Mouse (Mus musculus) heart, embryonic 10.5 days (tissue): Measurements from ENCODE around the gene Acsbg2. TPM values are rescaled to one million over a fixed set of nuclear protein-coding genes. Genes with fewer than 3 reads are reported as not detected.
A peak's percentile ranks its signal among the peaks of the same experiment; 100 is the strongest.

Experiments
- DNase-seq: peaks from one replicate; pipeline ENCODE4 v3.0.0-alpha.2; 2017; ENCODE audit warnings: low spot score
- H3K27ac ChIP-seq: fragments of 300-500 bp; sonication (generic); 2 replicates; pipeline ENCODE4 v1.5.1; 2016; ENCODE audit warnings: mild to moderate bottlenecking
- H3K27me3 ChIP-seq: fragments of 300-500 bp; sonication (generic); 2 replicates; pipeline ENCODE4 v1.6.1; 2016; ENCODE audit warnings: mild to moderate bottlenecking; ENCODE audit not compliant: poor library complexity, insufficient read depth, severe bottlenecking
- H3K36me3 ChIP-seq: fragments of 300-500 bp; sonication (generic); 2 replicates; pipeline ENCODE4 v1.6.1; 2016; ENCODE audit warnings: mild to moderate bottlenecking, moderate library complexity
- H3K4me1 ChIP-seq: fragments of 300-500 bp; sonication (generic); 2 replicates; pipeline ENCODE4 v1.6.1; 2016; ENCODE audit warnings: mild to moderate bottlenecking
- H3K4me3 ChIP-seq: fragments of 300-500 bp; sonication (generic); 2 replicates; pipeline ENCODE4 v1.5.1; 2016; ENCODE audit warnings: mild to moderate bottlenecking, moderate library complexity
- H3K9me3 ChIP-seq: fragments of 300-500 bp; sonication (generic); 2 replicates; pipeline ENCODE4 v1.6.1; 2016; ENCODE audit warnings: mild to moderate bottlenecking, moderate library complexity
- WGBS: fragments of 180-500 bp; shearing (Covaris S2); methylation state at CpG from one replicate; pipeline ENCODE4 v1.1.7; 2016; 5-methylcytosine and 5-hydroxymethylcytosine counted together
- polyA plus RNA-seq: library from polyadenylated mRNA; unstranded; fragments of >200 nt; fragmentation: Nextera tagmentation; extraction: Ambion mirVana; gene quantifications from 2 replicates; pipeline ENCODE4 v1.2.1, GENCODE M21; 2016

Acsbg2 gene
- polyA plus RNA-seq, 1 experiment from 2014 or later, result not detected

GRCm38 (mm10) chr17:56831111-56831816, 43.0 kb downstream of the Acsbg2 start:
- Histone ChIP-seq H3K4me1 (peaks cover 18% of the 10 kb centered on the region), H3K4me3 (peak overlapping the region; percentile 73), H3K36me3 (no peaks in the 10 kb centered on the region), H3K9me3 (no peaks in the 10 kb centered on the region), H3K27me3 (peaks cover 51% of the 10 kb centered on the region), H3K27ac (peak overlapping the region; percentile 87)
- under 1% methylated on average over 42 of the region's 42 CpGs for WGBS
- DNase-seq, result peak; percentile 99

DNA sequence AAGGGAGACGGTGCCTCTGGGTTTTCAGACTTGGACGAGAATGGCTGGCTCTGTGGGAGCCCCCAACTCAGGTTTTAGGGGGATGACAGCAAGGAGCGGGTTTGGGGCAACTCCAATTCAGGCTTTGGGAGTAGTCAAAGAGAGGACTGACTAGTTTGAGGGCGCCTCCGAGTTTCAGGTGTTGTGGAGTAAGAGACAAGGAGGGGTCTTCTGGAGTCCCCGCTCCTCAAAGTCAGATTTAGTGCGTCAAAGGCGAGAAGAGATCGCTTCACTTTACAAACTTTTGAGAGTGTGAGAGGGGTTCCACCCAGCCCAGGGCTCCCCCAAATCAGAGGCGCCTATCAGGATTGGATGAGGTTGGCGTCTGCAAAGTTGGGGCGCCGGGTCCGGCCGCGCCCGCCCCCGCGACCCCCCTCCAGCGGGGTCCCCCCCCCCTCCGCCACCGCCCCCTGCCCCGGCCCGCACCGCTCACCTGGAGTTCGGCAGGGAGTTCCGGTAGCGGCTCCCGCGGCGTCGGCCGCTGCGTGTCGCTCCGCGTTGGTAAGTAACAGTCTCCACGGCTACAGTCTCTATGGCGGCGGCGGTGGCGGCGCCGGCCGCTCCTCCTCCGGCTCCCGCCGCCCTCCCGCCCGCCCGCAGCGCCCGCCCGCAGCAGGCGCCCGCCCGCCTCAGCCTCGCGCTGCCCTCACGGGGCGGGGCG, 43.7 kb downstream of the Acsbg2 start, which contains the start of gene Rfx2:
Gene Rfx2 (minus strand): TSS at position 603 of the 700 bp plus-strand sequence.
- under 1% methylated on average over 60 of the region's 62 CpGs for WGBS
- Histone ChIP-seq H3K27me3 (peaks cover 45% of the 10 kb centered on the region), H3K27ac (peak within 1 kb of the TSS; percentile 87), H3K9me3 (no peaks in the 10 kb centered on the region), H3K4me1 (peaks cover 18% of the 10 kb centered on the region), H3K4me3 (peak within 1 kb of the TSS; percentile 73), H3K36me3 (no peaks in the 10 kb centered on the region)
- DNase-seq, result no peak

GRCm38 (mm10) chr17:56829795-56830194, 44.5 kb downstream of the Acsbg2 start:
- Histone ChIP-seq H3K4me1 (peaks cover 18% of the 10 kb centered on the region), H3K27ac (no peak overlapping the region), H3K9me3 (no peaks in the 10 kb centered on the region), H3K4me3 (peak overlapping the region; percentile 73), H3K36me3 (no peaks in the 10 kb centered on the region), H3K27me3 (peaks cover 45% of the 10 kb centered on the region)
- DNase-seq, result no peak
- 1% methylated on average over 27 of the region's 27 CpGs for WGBS

- H3K27me3 ChIP-seq, result peaks cover 50% of the 10 kb centered on the region
- 31% methylated on average over 11 of the region's 11 CpGs for WGBS
- no peaks in the 10 kb centered on the region for H3K9me3 ChIP-seq
- no peak for DNase-seq
- peak overlapping the region; percentile 73; the same call in 1 of the 2 replicates for H3K4me3 ChIP-seq
- H3K27ac ChIP-seq, result no peak overlapping the region
- peaks cover 18% of the 10 kb centered on the region for H3K4me1 ChIP-seq
- no peaks in the 10 kb centered on the region for H3K36me3 ChIP-seq
Observed at GRCm38 (mm10) chr17:56829171-56829570, 45.1 kb downstream of the Acsbg2 start.

GRCm38 (mm10) chr17:56826718-56827117, 47.5 kb downstream of the Acsbg2 start:
- H3K4me1 ChIP-seq, result peaks cover 18% of the 10 kb centered on the region
- peaks cover 37% of the 10 kb centered on the region for H3K27me3 ChIP-seq
- DNase-seq, result no peak
- no peaks in the 10 kb centered on the region for H3K36me3 ChIP-seq
- WGBS, result 58% methylated on average over 2 of the region's 2 CpGs
- H3K27ac ChIP-seq, result no peak overlapping the region
- no peak overlapping the region for H3K4me3 ChIP-seq
- no peaks in the 10 kb centered on the region for H3K9me3 ChIP-seq

GRCm38 (mm10) chr17:56823352-56823751, 50.9 kb downstream of the Acsbg2 start:
- Histone ChIP-seq H3K36me3 (no peaks in the 10 kb centered on the region), H3K27ac (no peak overlapping the region), H3K4me1 (peaks cover 11% of the 10 kb centered on the region), H3K9me3 (no peaks in the 10 kb centered on the region), H3K4me3 (no peak overlapping the region), H3K27me3 (peaks cover 14% of the 10 kb centered on the region)
- DNase-seq, result no peak
- 63% methylated on average over 2 of the region's 2 CpGs for WGBS

GRCm38 (mm10) chr17:56822380-56822779, 51.9 kb downstream of the Acsbg2 start:
- WGBS, result 71% methylated on average over 2 of the region's 2 CpGs
- Histone ChIP-seq H3K27me3 (0 out of 2 replicates have a peak, but pooled peaks cover 5% of the 10 kb centered on the region), H3K36me3 (no peaks in the 10 kb centered on the region), H3K9me3 (no peaks in the 10 kb centered on the region), H3K4me3 (no peak overlapping the region), H3K27ac (no peak overlapping the region), H3K4me1 (peaks cover 14% of the 10 kb centered on the region)
- DNase-seq, result no peak

DNA sequence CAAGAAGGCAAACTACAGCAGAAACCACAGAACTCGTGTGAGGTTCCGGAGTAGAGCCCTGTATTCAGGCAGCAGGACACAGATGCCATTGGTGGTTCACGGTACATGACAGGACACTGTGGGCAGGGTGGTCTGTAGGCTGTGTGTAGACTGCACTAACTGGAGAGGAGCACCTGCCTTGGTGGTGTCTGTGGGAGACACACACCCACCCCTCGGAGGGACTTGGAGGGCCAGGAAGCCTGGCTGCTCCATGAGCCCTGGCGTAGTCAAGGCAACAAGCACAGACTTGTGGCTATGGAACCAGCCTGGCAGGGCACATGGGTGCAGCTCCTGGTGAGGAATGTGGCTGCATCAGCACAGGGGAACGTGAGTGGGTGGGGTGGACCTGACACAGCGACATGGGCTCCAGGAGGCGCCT, 54.5 kb downstream of the Acsbg2 start:
- no peaks in the 10 kb centered on the region for H3K9me3 ChIP-seq
- 0 out of 2 replicates have a peak, but pooled peaks cover 4% of the 10 kb centered on the region for H3K27me3 ChIP-seq
- WGBS, result 80% methylated on average over 8 of the region's 8 CpGs
- H3K36me3 ChIP-seq, result no peaks in the 10 kb centered on the region
- peak; percentile 75 for DNase-seq
- no peak overlapping the region for H3K4me3 ChIP-seq
- peaks cover 18% of the 10 kb centered on the region for H3K4me1 ChIP-seq
- H3K27ac ChIP-seq, result peak overlapping the region; percentile 37; the same call in 1 of the 2 replicates

DNA sequence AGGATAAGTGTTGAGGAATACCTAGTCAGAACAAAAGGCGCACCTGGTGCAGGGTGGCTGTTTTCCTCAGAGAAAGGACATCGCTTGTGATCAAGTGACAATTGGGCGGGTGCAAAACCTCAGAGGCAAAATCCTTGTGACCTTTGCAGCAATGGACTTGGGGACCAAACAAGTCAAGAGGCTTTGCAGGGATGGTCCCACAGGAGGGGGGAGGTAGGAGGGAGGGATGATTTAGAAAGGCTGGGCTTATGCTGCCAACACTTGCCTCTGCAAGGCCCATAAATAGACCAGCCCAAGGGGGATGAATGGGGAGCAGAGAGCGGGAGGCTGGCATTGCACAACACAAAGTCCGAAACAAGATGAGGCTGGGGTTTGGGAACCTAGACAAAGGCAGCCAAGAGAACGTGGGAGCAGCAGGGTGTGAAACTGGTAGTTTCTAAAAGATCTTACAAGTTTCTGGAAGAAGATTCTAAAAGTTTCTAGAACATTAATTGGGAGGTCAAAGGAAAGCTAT, 55.2 kb downstream of the Acsbg2 start:
- Histone ChIP-seq H3K27ac (no peak overlapping the region; the same call in 1 of the 2 replicates), H3K4me3 (no peak overlapping the region), H3K9me3 (no peaks in the 10 kb centered on the region), H3K4me1 (peaks cover 22% of the 10 kb centered on the region), H3K27me3 (no peaks in the 10 kb centered on the region), H3K36me3 (no peaks in the 10 kb centered on the region)
- DNase-seq, result no peak
- 66% methylated on average over 6 of the region's 6 CpGs for WGBS

GRCm38 (mm10) chr17:56818067-56818636, 56.1 kb downstream of the Acsbg2 start:
- DNase-seq, result no peak
- no peak overlapping the region for H3K4me3 ChIP-seq
- H3K36me3 ChIP-seq, result no peaks in the 10 kb centered on the region
- H3K4me1 ChIP-seq, result peaks cover 32% of the 10 kb centered on the region
- H3K27ac ChIP-seq, result no peak overlapping the region
- 36% methylated on average over 11 of the region's 11 CpGs for WGBS
- H3K9me3 ChIP-seq, result no peaks in the 10 kb centered on the region
- H3K27me3 ChIP-seq, result no peaks in the 10 kb centered on the region

- Histone ChIP-seq H3K36me3 (no peaks in the 10 kb centered on the region), H3K27me3 (0 out of 2 replicates have a peak, but pooled peaks cover 10% of the 10 kb centered on the region), H3K27ac (peak overlapping the region; percentile 71), H3K4me3 (no peak overlapping the region), H3K9me3 (no peaks in the 10 kb centered on the region), H3K4me1 (peaks cover 57% of the 10 kb centered on the region)
- whole genome bisulfite sequencing, result 85% methylated on average over 3 of the region's 3 CpGs
- no peak for DNase-seq
Observed at GRCm38 (mm10) chr17:56815057-56815345, 59.2 kb downstream of the Acsbg2 start.

DNA sequence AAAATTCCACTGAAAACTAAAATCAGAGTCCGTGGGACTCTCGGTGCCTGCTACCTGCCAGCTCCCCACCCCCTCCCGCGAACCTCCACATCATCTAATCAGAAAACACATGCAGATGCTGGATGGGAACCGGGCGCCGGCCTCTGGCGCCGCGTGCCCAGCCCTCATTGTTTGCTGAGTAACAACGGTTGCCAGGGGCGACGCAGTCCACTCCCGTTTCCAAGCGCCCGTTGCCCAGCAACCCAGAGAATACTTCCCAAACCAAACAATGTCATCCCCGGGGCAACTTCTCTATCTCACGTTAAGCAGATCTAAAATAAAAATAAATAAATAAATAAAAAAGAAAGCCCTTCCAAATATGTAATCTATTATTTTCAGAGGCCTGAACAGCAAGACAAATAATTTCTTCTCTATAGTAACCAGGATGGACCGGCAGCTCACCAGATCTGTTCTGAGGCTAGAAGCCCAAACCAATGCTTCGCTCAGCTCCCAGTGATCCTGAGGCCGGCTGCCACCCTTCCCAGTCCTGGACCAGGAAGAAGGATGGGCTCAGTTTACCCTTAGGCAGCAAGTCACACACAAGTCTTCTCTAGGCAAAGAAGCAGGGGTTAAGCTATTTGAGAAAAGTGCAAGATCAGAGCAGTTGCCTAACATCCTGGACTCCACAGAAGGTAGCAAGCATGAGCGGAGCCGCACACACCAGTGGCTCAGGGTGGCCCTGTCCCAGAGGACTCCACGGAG, 59.8 kb downstream of the Acsbg2 start:
- Histone ChIP-seq H3K9me3 (no peaks in the 10 kb centered on the region), H3K4me3 (no peak overlapping the region), H3K27ac (peak overlapping the region; percentile 71), H3K27me3 (0 out of 2 replicates have a peak, but pooled peaks cover 10% of the 10 kb centered on the region), H3K4me1 (peaks cover 57% of the 10 kb centered on the region), H3K36me3 (no peaks in the 10 kb centered on the region)
- peak; percentile 95 for DNase-seq
- WGBS, result 16% methylated on average over 24 of the region's 24 CpGs
